Mouse (Mus musculus) retina, adult 2 months (tissue): Measurements from ENCODE around the gene Dnaic1.
"Not testable (repeated sequence)": the region's sequence is repeated elsewhere in the genome, so short reads cannot be mapped to it uniquely, and the experiment has no call there.

Source experiments
- DNase-seq: peaks from one replicate; pipeline ENCODE4 v3.0.0-alpha.2; 2012; ENCODE audit warnings: low read depth, low spot score

The Dnaic1 gene

DNA sequence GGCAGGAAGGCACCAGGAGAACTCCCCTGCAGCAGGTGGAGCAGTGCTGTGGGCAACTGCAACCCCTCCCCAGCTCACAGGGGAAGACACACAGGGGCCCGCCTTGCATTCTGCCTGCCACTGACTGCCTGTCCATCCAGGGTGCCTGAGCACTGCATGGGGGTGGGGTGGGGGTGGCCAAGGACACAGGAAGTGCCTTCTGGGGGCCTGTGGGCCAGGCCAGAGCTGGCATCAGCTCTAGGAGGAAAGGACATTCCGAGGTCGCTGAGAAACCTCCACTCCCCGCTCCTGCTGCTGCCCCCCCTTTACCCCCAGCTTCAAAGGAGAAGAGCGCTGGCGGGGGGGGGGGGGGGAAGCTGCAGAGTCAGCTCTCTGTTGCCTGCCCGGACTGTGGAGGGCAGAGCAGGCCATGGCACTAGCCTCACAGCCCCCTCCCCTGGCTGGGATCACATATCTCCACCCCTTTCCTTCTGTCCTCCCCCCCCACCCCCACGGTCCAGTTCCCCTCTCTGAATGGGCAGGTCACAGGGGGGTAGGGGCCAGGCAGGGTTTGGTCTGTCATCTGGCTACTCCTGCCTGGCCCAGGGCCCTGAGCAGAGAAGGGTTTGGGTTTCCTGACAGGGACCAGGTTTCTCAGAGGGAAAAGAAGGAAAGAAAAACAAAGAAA is 95.6 kb downstream of the Dnaic1 start:
- no peak for DNase-seq

DNA sequence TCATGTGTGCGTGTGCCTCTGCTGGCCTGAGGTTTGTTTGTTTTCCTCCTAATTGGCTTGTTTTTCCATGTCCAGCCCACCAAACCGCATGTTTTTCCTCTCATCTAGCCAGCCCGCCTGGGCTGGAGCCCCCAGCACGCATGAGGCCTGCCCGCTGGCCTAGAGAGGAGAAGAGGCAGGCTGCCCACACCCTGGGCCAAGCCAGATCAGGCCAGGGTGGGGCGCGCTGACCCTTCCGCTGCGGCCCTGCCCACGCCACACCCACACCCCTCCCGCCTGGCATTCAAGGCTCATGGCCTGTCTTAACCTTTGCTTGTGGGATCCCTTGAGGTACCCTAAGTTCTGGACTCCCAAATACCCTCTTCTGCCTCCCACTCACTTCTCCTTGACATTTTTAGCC is 97.1 kb downstream of the Dnaic1 start:
- DNase-seq: no peak

DNA sequence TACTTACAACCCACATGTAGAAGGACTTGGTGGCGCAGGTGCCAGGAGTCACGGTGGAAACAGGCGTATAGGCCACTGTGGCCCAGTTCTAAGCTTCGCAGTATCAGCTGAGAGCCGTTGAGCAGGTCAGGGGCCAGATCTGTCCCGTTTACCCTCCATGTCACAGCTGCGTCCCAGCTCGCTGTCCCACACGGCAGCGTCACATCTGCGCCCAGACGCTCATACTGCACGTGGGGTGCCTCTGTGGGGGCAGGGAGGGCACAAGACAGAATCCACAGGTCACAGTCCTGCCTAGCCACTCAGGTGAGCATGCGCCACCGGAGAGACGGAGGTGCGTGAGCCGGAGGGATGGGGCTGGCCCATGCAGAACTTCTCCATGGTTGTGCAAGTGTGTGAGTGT is 101.3 kb downstream of the Dnaic1 start:
- DNase-seq: no peak

DNA sequence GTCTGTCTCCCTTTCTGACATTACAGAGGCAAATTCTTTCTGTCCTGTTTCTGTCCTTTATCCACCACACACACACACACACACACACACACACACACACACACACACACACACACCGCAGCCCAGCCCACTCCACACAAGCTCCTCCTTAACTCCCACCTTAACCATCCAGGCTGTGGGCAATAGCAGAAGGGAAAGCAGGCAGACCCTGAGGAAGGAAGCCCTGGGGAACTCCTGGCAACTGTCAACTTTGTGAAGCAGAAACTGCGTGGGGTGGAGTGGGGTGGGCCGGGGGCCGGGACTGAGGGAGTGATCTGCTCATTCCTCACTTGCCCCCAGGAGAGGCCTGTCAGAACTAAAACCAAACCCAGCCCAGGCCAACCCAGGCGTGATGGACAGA is 101.9 kb downstream of the Dnaic1 start:
- DNase-seq: no peak

DNA sequence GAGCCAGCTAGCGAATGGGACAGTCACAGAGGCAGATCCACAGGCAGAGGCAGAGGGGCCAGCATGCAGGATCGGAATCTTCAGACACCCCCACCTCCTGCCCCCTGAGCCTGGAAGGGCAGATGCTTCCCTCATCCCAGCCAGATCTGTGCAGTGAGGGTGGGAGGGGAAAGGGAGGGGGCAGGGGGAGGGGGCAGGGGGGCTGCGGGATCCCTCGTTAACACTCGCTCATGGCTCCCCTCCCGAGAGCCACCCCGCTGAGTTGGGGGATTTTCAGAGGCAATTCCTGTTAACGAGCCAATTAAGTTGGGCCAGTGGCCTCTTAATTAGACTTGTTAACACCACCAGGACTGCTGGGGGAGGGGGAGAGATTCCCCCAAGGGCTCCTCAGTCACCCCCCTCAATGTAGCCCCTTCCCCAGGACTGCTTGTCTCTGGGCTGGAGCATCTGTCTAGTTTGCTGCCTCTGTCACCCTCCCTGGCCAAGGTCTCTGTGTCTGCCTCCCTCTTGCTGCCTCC is 102.4 kb downstream of the Dnaic1 start:
- DNase-seq: no peak

DNA sequence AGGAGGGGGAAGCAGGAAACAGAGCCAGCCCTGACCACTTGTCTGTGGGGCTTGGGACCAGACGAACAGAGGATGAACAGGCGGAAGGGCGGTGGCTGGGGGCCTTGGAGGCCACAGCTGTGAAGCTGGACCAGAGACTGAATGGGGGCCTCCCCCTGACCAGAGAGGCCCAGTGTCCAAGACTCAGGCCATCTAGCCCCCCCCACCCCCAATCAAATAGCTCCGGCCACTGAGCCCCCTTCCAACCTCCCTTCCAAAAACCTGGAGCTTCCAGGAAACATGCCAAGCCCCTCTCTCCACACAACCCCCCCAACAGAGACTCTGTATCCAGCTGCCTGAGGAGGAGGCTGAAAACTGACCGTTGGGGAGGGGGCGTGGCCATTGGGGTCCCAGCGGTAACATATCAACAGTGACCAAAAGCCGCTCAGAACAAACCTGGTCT is 103.0 kb downstream of the Dnaic1 start:
- no peak for DNase-seq

DNA sequence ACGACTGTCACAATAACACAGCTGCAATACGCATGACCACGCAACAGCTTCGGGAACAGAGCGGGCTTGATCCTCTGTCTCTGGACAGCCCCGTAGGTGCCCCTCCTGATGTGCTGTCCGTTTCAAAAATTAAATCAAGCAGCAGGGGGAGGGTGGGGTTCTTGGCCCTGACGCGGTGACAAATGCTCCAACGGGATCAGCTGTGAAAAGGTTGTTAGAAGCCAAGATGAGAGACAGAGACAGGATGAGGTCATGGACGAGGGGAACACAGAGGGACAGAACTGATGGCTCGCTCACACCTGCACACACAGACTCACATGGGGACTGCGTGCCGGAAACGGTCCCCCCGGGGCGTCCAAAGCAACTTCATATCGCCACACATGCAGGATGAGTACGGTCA is 103.6 kb downstream of the Dnaic1 start:
- DNase-seq: no peak

DNA sequence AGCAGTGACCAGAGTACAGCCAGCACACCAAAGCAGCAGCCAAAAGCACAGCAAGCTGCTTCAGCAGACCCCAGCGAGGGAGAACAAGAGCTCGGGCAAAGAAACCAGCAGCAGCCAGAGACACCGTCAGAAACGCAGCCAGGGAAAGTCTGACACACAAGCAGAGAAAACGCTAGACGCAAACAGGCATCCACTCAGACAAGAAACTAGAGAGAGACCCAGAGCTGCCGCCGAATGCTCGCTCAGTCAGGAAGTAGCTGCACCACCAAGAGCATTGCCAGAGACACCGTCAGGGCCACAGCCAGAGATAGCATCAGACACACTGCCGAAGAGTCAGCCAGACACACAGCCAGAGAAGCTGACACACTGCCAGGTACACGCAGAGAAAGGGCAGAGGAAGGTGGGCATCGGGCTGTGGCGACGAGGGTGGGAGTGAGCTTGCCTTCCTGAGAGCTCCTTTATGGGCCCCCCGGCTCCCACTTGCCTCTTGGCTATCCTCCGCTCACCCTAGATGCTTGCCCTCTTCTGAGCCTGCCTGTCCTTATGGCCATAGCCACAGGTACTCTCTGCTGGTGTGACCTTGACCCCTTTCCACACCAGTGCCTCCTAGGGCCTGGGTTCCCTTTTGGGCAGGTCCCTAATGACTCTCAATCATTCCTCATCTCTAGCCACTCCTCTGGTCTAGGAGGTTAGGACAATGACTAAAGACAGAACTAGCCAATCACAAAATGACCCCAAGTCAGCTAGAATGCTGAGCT is 106.9 kb downstream of the Dnaic1 start:
- DNase-seq: no peak

DNA sequence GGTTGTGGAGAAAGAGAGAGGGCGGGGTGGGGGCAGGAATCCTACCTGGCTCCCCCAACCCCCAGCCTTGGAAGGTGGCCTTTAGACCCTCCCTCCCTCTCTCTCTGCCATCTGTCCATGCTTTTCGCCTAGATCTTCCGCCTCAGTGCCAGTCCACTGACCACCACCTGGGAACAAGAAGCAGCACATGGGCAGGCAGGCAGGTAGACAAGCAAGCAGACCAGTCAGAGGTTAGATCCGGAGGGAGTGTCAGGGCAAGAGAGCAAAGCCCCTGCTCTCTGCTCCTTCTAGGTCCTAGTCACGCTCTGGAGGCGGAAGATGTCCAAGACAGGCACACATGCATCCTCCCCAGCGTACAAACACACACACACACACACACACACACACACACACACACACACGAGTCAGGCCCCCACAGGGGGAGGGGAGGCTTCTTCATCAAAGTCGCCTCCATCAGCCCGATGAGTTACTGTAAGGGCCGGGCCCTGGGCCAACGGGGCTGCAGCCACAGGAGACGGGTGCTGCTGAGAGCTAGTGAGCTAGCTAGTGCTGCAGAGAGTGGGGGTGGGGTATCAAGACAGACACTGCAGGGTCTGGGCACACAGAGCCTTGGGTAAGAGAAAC is 107.5 kb downstream of the Dnaic1 start:
- no peak for DNase-seq

DNA sequence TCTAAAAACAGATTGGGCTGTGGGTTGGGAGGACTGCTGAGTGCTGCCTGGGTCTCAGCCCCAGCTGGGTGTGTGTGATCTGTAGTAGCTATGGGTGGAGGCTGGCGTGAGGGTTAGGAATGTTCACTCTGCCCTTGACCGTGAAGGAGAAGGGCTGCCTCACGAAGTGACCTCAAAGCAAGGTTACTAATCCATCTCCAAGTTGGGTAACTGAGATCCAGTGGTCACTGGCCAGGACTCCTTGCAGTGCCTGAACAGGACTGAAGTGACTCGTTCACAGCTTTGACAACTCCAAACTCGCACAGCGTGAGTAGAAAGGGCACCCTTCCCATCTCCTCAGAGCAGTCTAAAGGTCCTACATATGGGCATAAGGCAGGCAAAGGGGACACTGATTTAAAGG is 109.3 kb downstream of the Dnaic1 start:
- DNase-seq: no peak

DNA sequence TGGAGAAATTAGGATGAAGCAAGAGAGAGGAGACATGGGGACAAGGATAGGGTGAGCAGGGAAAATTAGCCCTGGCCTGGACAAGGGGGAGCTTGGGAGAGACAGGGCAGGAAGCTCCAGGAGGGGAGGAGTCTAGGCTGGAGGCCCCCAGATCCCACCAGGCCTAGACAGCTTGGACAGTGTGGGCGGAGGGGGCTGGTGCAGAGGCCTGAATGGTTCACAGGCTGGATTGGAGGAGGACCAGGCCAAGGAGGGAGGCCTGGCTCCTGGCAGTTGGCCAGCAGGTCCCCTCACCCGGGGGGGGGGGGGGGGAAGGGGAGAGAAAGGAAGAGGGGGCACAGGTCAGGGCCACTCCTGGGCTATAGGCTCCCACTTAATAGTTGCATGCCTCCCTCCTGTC is 109.7 kb downstream of the Dnaic1 start:
- no peak for DNase-seq

DNA sequence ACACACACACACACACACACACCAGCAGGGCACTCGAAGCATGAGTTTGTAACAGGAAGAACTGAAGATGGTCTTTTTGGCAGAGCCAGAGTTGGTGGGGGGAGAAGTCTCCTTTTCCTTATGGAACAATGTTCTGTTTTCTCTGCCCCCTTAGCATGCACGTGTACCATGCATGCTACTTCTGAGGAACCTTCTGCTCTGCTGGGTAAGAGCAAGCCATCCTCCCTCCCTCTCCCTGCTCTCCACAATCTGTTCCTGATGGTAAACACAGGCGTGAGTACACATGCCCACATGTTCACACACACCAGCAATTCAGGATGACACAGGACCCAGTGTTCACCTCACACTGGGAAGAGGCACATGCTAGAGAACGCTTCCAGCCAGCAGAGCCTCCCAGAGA is 111.6 kb downstream of the Dnaic1 start:
- DNase-seq: no peak

DNA sequence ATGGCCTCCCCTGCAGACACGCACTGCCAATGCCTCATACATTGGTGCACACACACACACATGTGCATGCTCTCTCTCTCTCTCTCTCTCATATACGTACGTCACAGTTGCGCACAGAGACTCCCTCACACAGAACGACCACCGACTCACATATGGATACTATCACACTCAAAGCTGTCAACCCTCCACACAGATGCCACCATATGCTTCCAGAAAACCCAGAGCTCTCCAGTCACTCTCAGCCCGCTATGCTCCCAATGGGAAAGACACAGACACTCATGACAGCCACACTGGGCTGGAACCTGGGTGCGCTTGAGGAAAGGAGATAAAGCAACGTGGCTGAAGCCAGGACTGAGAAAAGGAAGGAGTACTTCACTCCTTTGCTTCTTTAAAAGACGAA is 112.4 kb downstream of the Dnaic1 start:
- no peak for DNase-seq

DNA sequence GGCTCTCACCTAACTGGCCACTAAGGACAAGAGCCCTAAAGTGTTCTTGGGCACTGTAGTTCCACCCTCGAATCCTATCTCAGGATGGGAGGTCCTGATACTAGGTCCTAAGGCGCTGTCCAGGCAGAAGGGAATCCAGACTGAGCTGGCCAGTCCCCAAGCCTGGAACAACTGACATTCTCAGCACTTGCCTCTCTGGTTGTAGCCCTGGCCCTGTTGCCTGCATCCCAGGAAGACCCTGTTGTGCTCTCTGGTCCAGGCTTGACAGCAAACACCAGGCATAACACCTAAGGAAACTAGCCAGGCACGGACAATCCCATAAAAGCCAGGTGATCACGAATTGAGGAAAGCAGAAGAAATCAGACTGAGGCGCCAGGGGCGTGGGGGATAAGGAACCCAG is 113.2 kb downstream of the Dnaic1 start:
- no peak for DNase-seq

DNA sequence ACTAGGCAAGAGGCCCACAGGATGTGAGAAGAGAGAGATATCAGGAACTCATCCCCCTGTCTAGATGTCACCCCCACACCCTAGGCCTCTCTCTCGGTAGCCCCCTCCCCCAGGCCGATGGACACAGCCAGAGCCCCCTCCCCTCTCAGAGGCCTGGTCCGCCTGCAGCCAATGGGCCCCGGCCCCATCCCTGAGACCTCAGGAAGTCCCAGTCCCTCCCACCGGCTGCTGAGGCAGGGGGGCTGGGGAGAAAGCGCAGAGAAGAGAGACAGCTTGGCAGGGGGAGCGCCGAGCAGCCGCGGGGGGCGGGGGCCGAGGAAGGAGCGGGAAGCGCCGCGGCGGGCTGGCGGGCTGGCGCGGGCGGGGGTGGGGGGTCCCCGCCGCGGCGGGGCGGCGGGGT is 113.7 kb downstream of the Dnaic1 start:
- DNase-seq: not testable (repeated sequence)

DNA sequence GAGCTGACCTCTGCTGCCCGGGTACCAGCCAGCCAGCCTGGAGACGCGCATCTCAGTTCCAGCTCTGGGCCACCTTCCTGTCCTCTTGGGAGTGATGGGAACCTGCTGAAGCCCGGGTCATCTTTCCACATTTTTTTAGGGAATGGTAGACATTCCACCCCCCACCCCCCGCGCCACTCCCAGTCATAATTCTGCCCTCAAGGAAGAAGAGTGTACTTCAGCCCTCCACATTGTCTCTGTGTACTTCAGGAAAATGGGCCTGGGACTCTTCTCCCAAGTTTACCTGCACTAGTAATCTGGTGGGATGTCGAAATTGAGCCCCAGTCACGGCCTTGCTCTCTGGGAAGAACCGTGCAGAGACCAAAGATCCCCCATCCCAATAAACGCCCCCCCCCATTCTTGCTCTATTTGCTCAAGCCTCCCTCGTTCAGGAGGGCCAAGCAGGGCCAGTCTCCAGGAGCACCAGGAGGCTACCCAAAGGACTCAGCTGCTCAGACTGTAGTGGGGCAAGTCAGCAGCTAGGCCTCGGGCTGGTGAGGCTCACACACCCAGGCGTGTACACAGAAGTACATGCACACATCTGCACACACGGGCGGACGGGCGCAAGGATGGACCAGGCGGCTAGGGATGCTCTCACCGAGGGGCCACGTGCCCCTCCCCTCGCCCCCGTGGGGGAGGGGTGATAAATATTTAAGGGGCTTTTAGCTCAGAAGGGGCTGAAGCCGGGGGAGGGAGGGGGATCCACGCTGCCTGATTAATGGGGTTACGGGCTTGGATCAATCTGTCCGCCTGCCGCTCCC is 114.8 kb downstream of the Dnaic1 start:
- not testable (repeated sequence) for DNase-seq

DNA sequence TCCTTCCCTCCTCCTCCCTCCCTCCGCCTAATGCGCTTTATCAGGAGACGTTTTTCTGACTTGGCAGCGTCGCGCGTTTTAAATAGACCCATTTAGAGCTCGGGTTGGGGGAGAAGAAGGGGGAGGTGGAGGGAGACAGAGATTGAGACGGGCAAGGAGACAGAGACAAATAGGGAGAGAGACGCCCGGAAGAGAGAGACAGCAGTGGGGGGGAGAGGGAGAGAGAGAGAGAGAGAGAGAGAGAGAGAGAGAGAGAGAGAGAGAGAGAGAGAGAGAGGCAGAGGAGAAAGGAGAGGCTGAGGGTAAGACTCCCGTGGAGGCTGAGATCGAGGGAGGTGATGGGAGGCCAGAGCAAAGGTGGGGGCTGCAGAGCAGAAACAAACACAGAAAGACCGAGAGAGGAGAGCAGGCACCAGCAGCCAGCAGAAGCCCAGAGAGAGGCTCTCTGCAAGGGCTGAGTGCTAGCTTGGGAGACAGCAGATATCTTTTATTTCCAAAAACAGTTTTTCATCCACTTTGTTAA is 115.4 kb downstream of the Dnaic1 start:
- not testable (repeated sequence) for DNase-seq

DNA sequence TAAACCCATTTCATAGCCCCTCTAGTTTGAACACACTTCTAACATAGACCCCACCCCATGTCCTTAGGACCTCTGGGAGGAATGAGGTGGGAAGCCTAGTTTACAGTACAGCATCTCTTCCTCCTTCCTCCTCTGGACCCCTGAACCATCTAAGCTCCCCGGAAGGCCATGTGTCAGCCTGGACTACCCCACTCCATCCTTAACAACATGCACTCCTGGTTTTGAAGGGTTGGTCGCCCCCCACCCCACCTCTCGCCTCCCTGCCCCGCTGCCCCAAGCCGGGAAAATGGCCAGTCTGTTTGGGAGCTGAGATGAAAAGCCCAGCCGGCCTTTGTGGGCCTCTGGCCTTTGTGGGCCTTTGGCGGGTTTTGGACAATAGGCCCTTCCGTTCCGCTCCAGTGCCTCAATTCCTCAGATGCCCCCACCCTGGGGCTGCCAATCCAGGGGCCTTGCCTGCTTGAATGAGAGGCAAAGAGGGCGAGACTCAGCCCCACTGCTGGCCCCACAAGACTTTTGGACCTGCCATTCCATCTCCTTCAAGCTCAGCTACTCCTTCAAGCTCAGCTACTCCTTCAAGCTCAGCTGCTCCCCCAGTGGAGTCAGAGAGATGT is 116.4 kb downstream of the Dnaic1 start:
- DNase-seq: not testable (repeated sequence)
